Mouse (Mus musculus) cerebellum, adult 2 months (tissue): Measurements from ENCODE around the gene Slc16a13.

Experiments used
- CTCF ChIP-seq: fragments of 200-500 bp; IDR thresholded peaks from 2 replicates; pipeline ENCODE4 v1.5.1; 2011; ENCODE audit warnings: low read depth, mild to moderate bottlenecking, control low read depth, low read length, moderate library complexity, borderline replicate concordance; ENCODE audit not compliant: insufficient read depth
- POLR2A ChIP-seq: fragments of 200-500 bp; IDR thresholded peaks from 2 replicates; pipeline ENCODE4 v1.6.1; 2011; ENCODE audit warnings: low read length, control low read depth, borderline replicate concordance; ENCODE audit not compliant: insufficient read depth

GRCm38 (mm10) chr11:70198332-70198731 lies 22.5 kb downstream of the Slc16a13 start:
- TF ChIP-seq CTCF (no peak), POLR2A (no peak)
